In the genomic region with DNA sequence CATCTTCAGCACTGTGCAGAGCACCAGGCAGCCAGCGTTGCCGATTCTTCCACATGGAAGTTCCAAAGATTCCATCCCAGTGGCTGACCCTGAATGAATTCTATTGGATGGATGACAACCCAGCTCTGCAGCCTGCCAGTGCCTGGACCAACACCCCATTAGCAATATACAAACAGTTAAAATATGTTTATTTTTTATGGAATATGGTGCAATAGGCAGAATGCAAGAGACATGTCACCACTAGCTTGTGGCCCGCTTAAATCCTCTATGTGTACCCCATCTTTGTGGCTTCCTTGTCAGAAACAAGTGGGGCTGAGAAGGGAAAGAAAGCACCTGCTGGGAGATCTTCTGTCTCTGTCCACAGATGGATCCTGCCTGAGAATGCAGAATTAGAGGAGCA, we compare ENCODE assay signal across 25 mouse cellular contexts.
"Had no signal": no experiment of that assay in that cellular context is flagged by ENCODE, and none has a peak within 500 bp of the region (broad histone marks: within the 10 kb centered on the region; RNA-seq: fewer than 3 reads in every experiment).

No protein-coding gene starts in this region.

- H3K4me3 ChIP-seq: gastrocnemius, adult 2 months; heart, adult 2 months; heart, embryonic 13.5 days; heart, embryonic 15.5 days; hindbrain, embryonic 13.5 days; hindbrain, embryonic 15.5 days; kidney, embryonic 15.5 days; limb, embryonic 13.5 days had no signal

- H3K36me3 ChIP-seq: heart, embryonic 13.5 days; heart, embryonic 15.5 days; hindbrain, embryonic 13.5 days; hindbrain, embryonic 15.5 days; kidney, embryonic 15.5 days; limb, embryonic 13.5 days had no signal

- DNase-seq: gastrocnemius, postnatal 10 days; gastrocnemius, postnatal 25 days; heart, adult 11 months; heart, adult 2 months; heart, postnatal 14 days; heart, postnatal 36 days; kidney, adult 11 months; kidney, adult 2 months; kidney, adult 9 months; kidney, postnatal 14 days; kidney, postnatal 36 days; layer of hippocampus, adult 9-11 months; layer of hippocampus, postnatal 36 days; left cerebral cortex, postnatal 4 days had no signal

- H3K9me3 ChIP-seq: heart, embryonic 13.5 days; heart, embryonic 15.5 days; hindbrain, embryonic 13.5 days; hindbrain, embryonic 15.5 days; kidney, embryonic 15.5 days; limb, embryonic 13.5 days had no signal

- H3K4me2 ChIP-seq: heart, embryonic 11.5 days; heart, embryonic 13.5 days; heart, embryonic 15.5 days; hindbrain, embryonic 13.5 days; hindbrain, embryonic 15.5 days; kidney, embryonic 15.5 days; limb, embryonic 13.5 days had no signal

- H3K27me3 ChIP-seq: heart, embryonic 13.5 days; heart, embryonic 15.5 days; hindbrain, embryonic 13.5 days; hindbrain, embryonic 15.5 days; kidney, embryonic 15.5 days; limb, embryonic 13.5 days had no signal

- H3K27ac ChIP-seq: gastrocnemius, adult 2 months; heart, adult 2 months; heart, embryonic 13.5 days; heart, embryonic 15.5 days; hindbrain, embryonic 13.5 days; hindbrain, embryonic 15.5 days; hindbrain, postnatal 0 days; kidney, embryonic 15.5 days; kidney, postnatal 0 days; limb, embryonic 13.5 days had no signal

- H3K4me1 ChIP-seq: heart, embryonic 13.5 days; heart, embryonic 15.5 days; hindbrain, embryonic 15.5 days had no signal

- H3K9ac ChIP-seq: heart, embryonic 13.5 days; heart, embryonic 15.5 days; hindbrain, embryonic 13.5 days; hindbrain, embryonic 15.5 days; kidney, embryonic 15.5 days; limb, embryonic 13.5 days had no signal

- ATAC-seq: hindbrain, postnatal 0 days; intestine, embryonic 16.5 days had no signal
